Mouse (Mus musculus): ENCODE data around the gene Etnk1.
"Not testable (repeated sequence)": the region's sequence is repeated elsewhere in the genome, so short reads cannot be mapped to it uniquely, and the experiment has no call there.

Etnk1 gene

GRCm38 (mm10) chr6:143151081-143151995 lies 15.7 kb upstream of the Etnk1 start:
- DNase-seq, result not testable (repeated sequence)

DNA sequence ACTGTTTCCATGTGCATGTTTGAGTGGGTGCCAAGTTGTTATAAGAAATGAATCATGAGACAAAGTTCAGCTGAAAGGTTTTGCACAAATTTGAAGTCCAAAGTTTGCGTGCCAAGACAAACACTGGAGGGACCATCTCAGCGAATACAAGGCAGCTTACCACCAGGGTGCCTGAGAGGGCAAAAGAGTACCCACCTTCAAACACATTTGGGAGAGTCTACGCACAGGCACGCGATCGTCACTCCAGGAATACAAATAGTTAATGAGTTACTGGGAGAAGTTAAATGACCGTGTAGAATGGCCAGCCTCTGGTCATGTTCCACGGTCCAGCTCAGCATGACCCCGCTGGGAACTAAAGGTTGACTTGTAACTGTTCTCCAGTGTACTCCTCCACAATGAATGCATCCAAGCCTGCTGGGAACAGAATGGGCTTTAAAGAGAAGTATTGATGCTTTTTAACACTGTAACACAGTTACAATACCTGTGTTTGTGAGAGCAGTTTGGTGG lies 14.6 kb upstream of the Etnk1 start:
- DNase-seq, result peak; percentile 45

- DNase-seq, result peak; percentile 63
Measured at GRCm38 (mm10) chr6:143153160-143153559, 13.9 kb upstream of the Etnk1 start.

- DNase-seq, result no peak
Measured at GRCm38 (mm10) chr6:143153751-143154494, 13.1 kb upstream of the Etnk1 start.

- no peak for DNase-seq
Measured at GRCm38 (mm10) chr6:143154885-143155284, 12.1 kb upstream of the Etnk1 start.

- no peak for DNase-seq
Measured at GRCm38 (mm10) chr6:143155996-143156395, 11.0 kb upstream of the Etnk1 start.

GRCm38 (mm10) chr6:143156684-143157083 lies 10.3 kb upstream of the Etnk1 start:
- no peak for DNase-seq

DNA sequence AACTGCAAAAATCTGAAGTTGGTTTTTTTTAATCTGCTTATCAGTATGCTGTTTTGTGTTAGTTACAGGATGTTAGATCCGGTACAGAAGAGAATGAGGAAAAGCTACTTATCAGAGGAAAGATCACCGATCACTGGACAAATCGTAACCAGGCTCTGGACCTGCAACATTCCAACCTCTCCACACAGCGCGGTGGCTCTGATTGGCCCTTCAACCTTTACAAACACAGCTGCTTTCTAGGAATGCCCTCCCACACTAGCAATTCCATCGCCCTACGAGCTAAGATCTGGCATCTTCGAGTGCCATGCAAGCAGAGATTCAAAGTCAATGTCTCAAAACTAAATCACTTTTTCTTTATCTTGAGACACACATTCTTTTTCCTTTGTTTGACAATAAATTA lies 9.6 kb upstream of the Etnk1 start:
- DNase-seq, result no peak

GRCm38 (mm10) chr6:143160572-143161231 lies 6.3 kb upstream of the Etnk1 start:
- no peak for DNase-seq

DNA sequence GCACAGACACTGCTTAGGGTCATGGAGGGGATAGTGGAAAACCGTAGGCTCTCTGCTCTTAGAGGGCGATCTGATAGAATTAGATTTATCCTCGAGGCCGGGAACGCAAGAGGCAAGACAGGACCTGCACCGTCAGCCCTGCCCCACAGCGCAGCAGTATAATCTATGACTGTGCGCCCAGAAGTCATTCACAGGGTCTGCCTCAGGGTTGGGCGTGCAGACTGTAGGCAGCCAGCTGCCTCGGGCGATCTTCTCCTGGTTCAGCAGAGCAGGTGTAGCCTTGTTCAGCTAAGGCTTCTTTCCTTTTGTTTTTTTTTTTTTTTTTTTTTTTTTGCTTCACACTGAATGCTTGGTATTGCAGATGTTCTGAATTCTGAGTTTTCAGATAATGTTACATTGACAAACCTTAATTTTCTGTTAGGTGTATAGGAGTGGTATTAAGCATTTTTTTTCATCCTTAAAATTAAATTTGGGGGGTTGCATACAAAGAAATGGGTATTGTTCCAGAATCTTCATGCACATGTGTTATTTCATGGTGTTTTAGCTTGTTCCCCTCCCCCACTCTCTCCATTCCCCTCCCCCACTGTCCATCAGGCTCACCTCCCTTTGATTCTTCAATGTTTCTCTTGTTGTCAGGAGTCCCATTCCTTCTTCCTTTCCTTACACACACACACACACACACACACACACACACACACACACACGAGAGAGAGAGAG lies 4.7 kb upstream of the Etnk1 start:
- DNase-seq, result no peak

- DNase-seq, result no peak
Measured at GRCm38 (mm10) chr6:143163956-143164905, 2.8 kb upstream of the Etnk1 start.

DNA sequence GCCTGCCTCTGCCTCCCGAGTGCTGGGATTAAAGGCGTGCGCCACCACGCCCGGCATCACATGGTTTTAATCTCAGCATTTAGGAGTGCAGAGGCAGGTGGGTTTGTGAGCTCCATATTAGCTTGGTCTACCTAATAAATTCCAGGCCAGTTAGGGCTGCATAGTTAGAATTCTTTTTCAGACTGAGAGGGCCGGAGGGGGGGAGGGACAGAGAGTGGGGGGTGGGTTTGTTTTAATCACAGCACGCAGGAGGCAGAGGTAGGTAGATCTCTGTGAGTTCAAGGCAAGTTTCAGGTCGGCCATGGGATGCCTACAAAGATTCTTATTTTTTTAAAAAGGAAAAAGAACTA lies 2.1 kb upstream of the Etnk1 start:
- DNase-seq, result no peak

DNA sequence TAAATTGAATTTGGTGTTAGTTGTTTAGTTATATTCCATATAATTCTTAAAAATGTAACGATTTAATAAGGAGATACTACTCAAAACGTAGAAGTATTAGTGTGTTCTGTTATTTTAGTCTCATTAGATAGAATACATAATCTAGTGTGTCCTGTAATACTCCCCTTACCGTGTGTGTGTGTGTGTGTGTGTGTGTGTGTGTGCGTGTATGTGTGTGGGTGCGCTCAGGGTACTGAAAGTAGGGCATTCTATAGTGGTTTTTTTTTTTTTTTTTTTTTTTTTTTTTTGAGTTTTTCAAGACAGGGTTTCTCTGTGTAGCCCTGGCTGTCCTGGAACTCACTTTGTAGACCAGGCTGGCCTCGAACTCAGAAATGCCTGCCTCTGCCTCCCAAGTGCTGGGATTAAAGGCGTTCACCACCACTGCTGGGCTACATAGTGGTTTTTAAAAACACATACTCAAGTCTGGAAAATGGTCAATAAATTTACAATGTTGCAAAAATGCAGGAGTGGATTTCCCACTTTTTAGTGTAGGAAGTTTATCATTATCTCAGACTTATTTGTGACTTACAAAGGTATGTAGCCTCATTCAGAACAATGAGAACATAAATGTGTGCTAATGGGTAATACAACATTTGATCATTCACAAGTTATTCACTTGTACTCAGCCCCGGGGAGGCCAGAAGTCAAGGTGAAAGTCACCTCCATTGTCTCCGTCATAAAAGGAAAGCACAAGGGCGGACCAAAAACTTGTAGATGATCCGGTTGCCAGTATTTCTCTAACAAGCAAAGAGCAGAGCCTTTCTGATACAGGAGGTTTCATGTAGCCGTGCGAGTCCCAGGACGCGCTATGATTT lies 1.4 kb upstream of the Etnk1 start:
- no peak for DNase-seq

- DNase-seq, result peak; percentile 70
Measured at GRCm38 (mm10) chr6:143167409-143167919, 443 bp downstream of the Etnk1 start.

DNA sequence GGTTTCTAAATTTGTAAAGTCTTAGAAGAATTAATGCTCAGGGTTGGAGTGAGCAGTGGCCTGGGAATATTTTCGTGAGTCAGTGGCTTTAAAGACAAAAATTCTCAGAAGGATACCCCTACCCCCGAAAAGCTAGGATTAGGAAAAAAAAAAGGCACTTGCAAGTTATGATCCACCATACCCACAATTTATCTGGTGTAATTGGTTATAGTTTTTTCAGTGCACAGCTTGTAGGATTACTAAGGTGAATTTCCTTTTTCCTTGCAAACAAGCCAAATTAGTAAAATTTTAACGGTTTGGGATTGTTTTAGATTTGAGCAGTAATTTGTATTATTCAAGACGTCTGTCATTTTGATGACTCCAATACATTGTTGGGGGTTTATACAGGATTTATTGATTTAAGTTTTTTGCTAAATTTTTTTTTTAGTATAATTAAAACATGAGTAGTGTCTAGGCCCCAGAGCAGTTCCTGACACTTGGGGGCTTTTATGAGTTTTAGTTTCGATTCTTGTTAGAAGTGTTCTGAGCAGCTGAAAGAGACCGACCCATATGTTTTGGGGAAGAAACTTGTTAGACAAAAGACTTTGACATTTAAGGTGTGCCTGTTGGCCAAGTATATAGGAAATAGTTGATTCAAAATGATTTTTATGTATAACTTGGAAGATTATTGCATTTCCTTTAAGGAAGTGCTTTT lies 1.1 kb downstream of the Etnk1 start:
- DNase-seq, result no peak

GRCm38 (mm10) chr6:143169385-143169784 lies 2.4 kb downstream of the Etnk1 start:
- no peak for DNase-seq

DNA sequence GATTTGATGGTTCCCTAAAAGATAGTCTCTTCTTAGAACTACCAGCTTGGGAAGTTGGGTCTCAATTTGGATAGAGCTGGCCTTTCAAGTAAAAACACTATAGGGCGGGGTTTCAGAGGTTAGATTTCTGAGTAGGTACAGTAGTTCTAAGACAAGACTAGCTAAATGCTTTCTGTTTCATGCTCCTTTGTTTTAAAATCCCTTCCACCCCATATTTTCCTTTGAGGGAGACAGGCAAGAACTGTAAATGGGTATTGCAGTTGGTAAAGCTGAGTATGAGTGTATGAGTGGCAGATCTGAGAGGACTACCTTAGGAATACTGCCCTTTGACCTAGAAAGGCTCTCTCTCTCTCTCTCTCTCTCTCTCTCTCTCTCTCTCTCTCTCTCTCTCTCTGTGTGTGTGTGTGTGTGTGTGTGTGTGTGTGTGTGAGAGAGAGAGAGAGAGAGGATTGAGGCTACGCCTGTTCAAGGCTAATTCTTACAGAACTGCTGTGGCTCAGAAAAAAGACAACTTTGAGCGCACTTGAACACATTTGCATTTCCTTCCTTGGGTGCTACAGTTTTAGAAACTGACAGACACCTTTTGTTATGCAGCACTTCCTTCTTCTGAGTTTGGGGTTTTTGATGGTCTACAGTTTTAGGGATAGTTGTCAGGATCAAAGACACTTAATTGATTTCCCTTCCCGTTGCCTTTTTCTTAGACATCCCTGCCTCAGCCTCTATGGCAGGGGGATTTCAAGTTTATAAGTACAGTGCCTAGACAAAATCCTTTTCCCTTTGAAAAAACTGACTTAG lies 3.3 kb downstream of the Etnk1 start:
- no peak for DNase-seq

DNA sequence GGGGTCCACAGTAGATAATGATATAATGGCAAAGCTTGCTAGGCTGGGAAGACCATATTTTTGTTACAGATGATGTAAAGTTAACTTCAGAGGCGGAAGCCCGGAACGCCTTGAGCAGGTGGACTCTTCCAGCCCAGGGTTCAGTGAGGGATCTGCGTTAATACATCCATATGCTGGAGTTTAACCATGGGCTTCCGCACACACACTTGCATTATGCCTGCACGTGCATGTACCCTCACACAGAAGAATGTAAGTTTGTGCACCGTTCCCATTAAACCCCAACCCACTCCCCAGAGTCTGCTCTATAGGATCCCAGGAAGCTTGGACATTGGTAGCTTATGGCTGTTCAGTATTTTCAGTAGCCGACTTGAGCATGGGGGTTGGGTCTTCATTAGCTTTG lies 4.0 kb downstream of the Etnk1 start:
- no peak for DNase-seq

Data from retina, postnatal 1 day (tissue).